In genomic region chr3:146435533-146435932, GRCm38 (mm10) we compare ENCODE assay signal across 16 mouse cellular contexts.
"Had no signal": no experiment of that assay in that cellular context is flagged by ENCODE, and none has a peak within 500 bp of the region (broad histone marks: within the 10 kb centered on the region; RNA-seq: fewer than 3 reads in every experiment).

No protein-coding gene starts in this region.

- DNase-seq: kidney, adult 18-20 months; kidney, postnatal 10 days; layer of hippocampus, postnatal 36 days; liver, embryonic 13.5 days; lung, adult 2 months; lung, postnatal 14 days; lung, postnatal 4 days; retina, postnatal 1 day; right cerebral cortex, postnatal 4 days; thymus, postnatal 25 days had no signal

- H3K9me3 ChIP-seq: liver, embryonic 13.5 days; midbrain, embryonic 12.5 days; midbrain, embryonic 15.5 days; neural tube, embryonic 13.5 days had no signal

- H3K4me2 ChIP-seq: liver, embryonic 13.5 days; midbrain, embryonic 12.5 days; midbrain, embryonic 15.5 days; neural tube, embryonic 13.5 days had no signal

- H3K9ac ChIP-seq: liver, embryonic 13.5 days; midbrain, embryonic 12.5 days; midbrain, embryonic 15.5 days; neural tube, embryonic 13.5 days had no signal

- H3K4me1 ChIP-seq: midbrain, embryonic 12.5 days; midbrain, embryonic 15.5 days; neural tube, embryonic 13.5 days had no signal

- H3K27ac ChIP-seq: left cerebral cortex, adult 2 months; liver, embryonic 13.5 days; midbrain, embryonic 12.5 days; midbrain, embryonic 15.5 days; neural tube, embryonic 13.5 days; stomach, postnatal 0 days had no signal

- ATAC-seq: midbrain, embryonic 15.5 days had no signal

- H3K27me3 ChIP-seq: liver, embryonic 13.5 days; midbrain, embryonic 12.5 days; midbrain, embryonic 15.5 days; neural tube, embryonic 13.5 days had no signal

- H3K4me3 ChIP-seq: left cerebral cortex, adult 2 months; liver, embryonic 13.5 days; midbrain, embryonic 12.5 days; midbrain, embryonic 15.5 days; myocyte; neural tube, embryonic 13.5 days had no signal
